Mouse (Mus musculus): ENCODE data around the gene Cubn. TPM values are rescaled to one million over a fixed set of nuclear protein-coding genes. Genes with fewer than 3 reads are reported as not detected.

Gene Cubn
- total and polyA plus RNA-seq, 3 experiments, result 0.03 TPM; not detected in 2

- Histone ChIP-seq H3K27ac (ENCODE audit: control insufficient read depth, low read depth, low read length) (no peak overlapping the region), H3K9me3 (replicated peaks; ENCODE audit: insufficient read depth, low read length) (no peaks in the 10 kb centered on the region), H3K79me2 (ENCODE audit: control insufficient read depth, insufficient read depth, low read length, poor library complexity) (no peaks in the 10 kb centered on the region), H3K9ac (ENCODE audit: control insufficient read depth, low read depth, low read length, poor library complexity, severe bottlenecking) (no peak overlapping the region), H3K4me1 (ENCODE audit: control insufficient read depth in 1 of 2, insufficient read depth in 2 of 2, low read length in 2 of 2) (no peaks in the 10 kb centered on the region), H3K4me3 (ENCODE audit: control insufficient read depth in 1 of 2, insufficient read depth in 1 of 2, low read depth in 2 of 2, low read length in 2 of 2) (no peak overlapping the region), H3K36me3 (ENCODE audit: control insufficient read depth in 1 of 2, insufficient read depth in 2 of 2, low read length in 2 of 2) (no peaks in the 10 kb centered on the region), H3K27me3 (ENCODE audit: control insufficient read depth in 1 of 2, insufficient read depth in 2 of 2, low read length in 2 of 2) (no peaks in the 10 kb centered on the region)
- no peak for DNase-seq (ENCODE audit: low read depth, low spot score)
- no peak for TF ChIP-seq SIN3A (IDR thresholded peaks at IDR 0.05; ENCODE audit: low read length)
- no peak for TF ChIP-seq RAD21 (IDR thresholded peaks at IDR 0.05; ENCODE audit: low read depth, low read length)
- TF ChIP-seq HCFC1 (IDR thresholded peaks at IDR 0.05; ENCODE audit: low read depth, low read length), result no peak
- TF ChIP-seq POLR2AphosphoS5 (IDR thresholded peaks at IDR 0.05; ENCODE audit: borderline replicate concordance, low read depth, low read length), result no peak
- TF ChIP-seq ZNF384 (IDR thresholded peaks at IDR 0.05; ENCODE audit: low read depth, low read length), result no peak
- TF ChIP-seq CHD1 (IDR thresholded peaks at IDR 0.05; ENCODE audit: low read depth, low read length), result no peak
- no peak for TF ChIP-seq UBTF (IDR thresholded peaks at IDR 0.05; ENCODE audit: borderline replicate concordance, insufficient read depth, low read depth, low read length)
- no peak for TF ChIP-seq MAFK (IDR thresholded peaks at IDR 0.05; ENCODE audit: borderline replicate concordance, low read depth, low read length)
- TF ChIP-seq ZKSCAN1 (IDR thresholded peaks at IDR 0.05; ENCODE audit: low read depth, low read length), result no peak
- TF ChIP-seq USF1 (IDR thresholded peaks at IDR 0.05; ENCODE audit: low read depth, low read length), result no peak
- no peak for TF ChIP-seq MXI1 (IDR thresholded peaks at IDR 0.05; ENCODE audit: low read depth, low read length)
- no peak for TF ChIP-seq USF2 (IDR thresholded peaks at IDR 0.05; ENCODE audit: borderline replicate concordance in 1 of 2, insufficient read depth in 1 of 2, low read depth in 1 of 2, low read length in 2 of 2)
- TF ChIP-seq E2F4 (IDR thresholded peaks at IDR 0.05; ENCODE audit: borderline replicate concordance, low read depth, low read length), result no peak
- no peak for TF ChIP-seq TCF12 (IDR thresholded peaks at IDR 0.05; ENCODE audit: low read depth, low read length)
Observed at GRCm38 (mm10) chr2:13233902-13234301, 257.7 kb downstream of the Cubn start.

GRCm38 (mm10) chr2:13233254-13233835 is 258.3 kb downstream of the Cubn start:
- Histone ChIP-seq H3K4me3 (ENCODE audit: control insufficient read depth in 1 of 2, insufficient read depth in 1 of 2, low read depth in 2 of 2, low read length in 2 of 2) (no peak overlapping the region), H3K9ac (ENCODE audit: control insufficient read depth, low read depth, low read length, poor library complexity, severe bottlenecking) (no peak overlapping the region), H3K4me1 (ENCODE audit: control insufficient read depth in 1 of 2, insufficient read depth in 2 of 2, low read length in 2 of 2) (no peaks in the 10 kb centered on the region), H3K36me3 (ENCODE audit: control insufficient read depth in 1 of 2, insufficient read depth in 2 of 2, low read length in 2 of 2) (no peaks in the 10 kb centered on the region), H3K27me3 (ENCODE audit: control insufficient read depth in 1 of 2, insufficient read depth in 2 of 2, low read length in 2 of 2) (no peaks in the 10 kb centered on the region), H3K79me2 (ENCODE audit: control insufficient read depth, insufficient read depth, low read length, poor library complexity) (no peaks in the 10 kb centered on the region), H3K27ac (ENCODE audit: control insufficient read depth, low read depth, low read length) (no peak overlapping the region), H3K9me3 (replicated peaks; ENCODE audit: insufficient read depth, low read length) (no peaks in the 10 kb centered on the region)
- no peak for DNase-seq (ENCODE audit: low read depth, low spot score)
- TF ChIP-seq POLR2AphosphoS5 (IDR thresholded peaks at IDR 0.05; ENCODE audit: borderline replicate concordance, low read depth, low read length), result no peak
- TF ChIP-seq RCOR1 (IDR thresholded peaks at IDR 0.05; ENCODE audit: low read depth, low read length), result no peak
- no peak for TF ChIP-seq ZMIZ1 (IDR thresholded peaks at IDR 0.05; ENCODE audit: low read depth, low read length)
- TF ChIP-seq SIN3A (IDR thresholded peaks at IDR 0.05; ENCODE audit: low read length), result no peak
- no peak for TF ChIP-seq ELF1 (IDR thresholded peaks at IDR 0.05; ENCODE audit: low read depth, low read length)
- TF ChIP-seq USF1 (IDR thresholded peaks at IDR 0.05; ENCODE audit: low read depth, low read length), result no peak
- TF ChIP-seq HCFC1 (IDR thresholded peaks at IDR 0.05; ENCODE audit: low read depth, low read length), result no peak
- TF ChIP-seq MYC (IDR thresholded peaks at IDR 0.05; ENCODE audit: low read depth, low read length), result no peak
- no peak for TF ChIP-seq CTCF (IDR thresholded peaks at IDR 0.05 in 2 of 3, conservative IDR thresholded peaks at IDR 0.05 in 1 of 3; ENCODE audit: control insufficient read depth in 1 of 3, insufficient read depth in 1 of 3, low read depth in 2 of 3, low read length in 3 of 3, poor library complexity in 1 of 3, severe bottlenecking in 1 of 3)
- no peak for TF ChIP-seq JUND (IDR thresholded peaks at IDR 0.05; ENCODE audit: low read depth, low read length)
- TF ChIP-seq MYB (IDR thresholded peaks at IDR 0.05; ENCODE audit: low read depth, low read length), result no peak
